Mouse (Mus musculus) gastrocnemius, postnatal 14 days (tissue): ENCODE measurements around the gene Rfpl4. TPM values are rescaled to one million over a fixed set of nuclear protein-coding genes. Genes with fewer than 3 reads are reported as not detected.
A peak's percentile ranks its signal among the peaks of the same experiment; 100 is the strongest.
"Not testable (repeated sequence)": the region's sequence is repeated elsewhere in the genome, so short reads cannot be mapped to it uniquely, and the experiment has no call there.

Experiments
- DNase-seq: peaks from one replicate; pipeline ENCODE4 v3.0.0; 2021; ENCODE audit warnings: mixed read lengths
- intact Hi-C: fragments of 180-260 bp; cut with DNase I; formaldehyde crosslinking; loops from one replicate; pipeline ENCODE4 v1.15.1; 2025; ENCODE audit warnings: low total_unique reads
- long read RNA-seq, 2 experiments: library from polyadenylated mRNA; stranded (forward); transcript quantifications; one replicate each; pipeline ENCODE4 v2.0.0; 2021
- total RNA-seq, 2 experiments: library from RNA; stranded (reverse); gene quantifications; 2 replicates each; pipeline ENCODE4 v1.2.3; 2021

Gene Rfpl4
- not detected for total RNA-seq
- long read RNA-seq, experiment 1, result 0 reads
- long read RNA-seq, experiment 2, result 0 reads

DNA sequence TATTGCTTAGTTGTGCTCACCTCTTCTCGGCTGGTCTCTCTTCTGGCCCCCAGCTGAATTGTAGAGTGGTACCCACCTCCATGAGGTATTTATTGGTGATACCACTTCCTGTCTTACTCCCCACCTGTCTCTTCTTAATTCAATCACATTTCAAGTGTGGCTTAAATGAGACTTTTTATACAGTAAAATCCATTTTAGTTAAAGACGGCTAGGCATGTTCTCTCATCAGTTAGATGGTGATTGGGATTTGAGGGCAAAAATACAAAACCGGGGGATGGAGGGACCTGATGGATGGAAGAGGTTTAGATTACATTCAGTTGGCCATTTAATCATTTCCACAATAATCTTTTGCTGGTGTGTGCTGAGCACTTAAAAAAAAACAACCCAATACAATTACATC is at the start of gene Rfpl4:
TSS of gene Rfpl4 (minus strand) at position 101 of the 400 bp plus-strand sequence.
- DNase-seq, result no peak
- intact Hi-C loops, result no loop called here

DNA sequence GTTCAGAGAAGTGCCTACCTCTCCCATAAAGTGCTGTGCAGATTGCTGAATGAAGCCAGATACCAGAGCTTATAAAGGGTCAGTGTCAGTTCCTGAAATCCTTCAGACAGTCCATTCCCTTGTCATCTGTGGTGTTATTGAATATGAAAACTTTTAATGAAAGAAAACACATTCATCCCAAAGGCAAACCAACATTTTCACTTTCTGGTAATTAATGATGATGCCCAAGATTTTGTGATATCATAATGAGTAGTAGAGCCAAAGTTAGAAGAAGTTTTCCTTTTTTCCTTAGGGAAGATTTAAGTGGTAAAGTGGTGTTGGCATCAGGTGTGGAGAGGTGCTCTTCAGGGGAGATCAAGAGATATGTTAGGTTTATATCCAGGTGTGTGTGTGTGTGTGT is 32.8 kb upstream of the Rfpl4 start, which contains the start of gene Vmn1r55:
TSS of gene Vmn1r55 (minus strand) at position 101 of the 400 bp plus-strand sequence.
- intact Hi-C loops, DNase-seq: not testable (repeated sequence)

DNA sequence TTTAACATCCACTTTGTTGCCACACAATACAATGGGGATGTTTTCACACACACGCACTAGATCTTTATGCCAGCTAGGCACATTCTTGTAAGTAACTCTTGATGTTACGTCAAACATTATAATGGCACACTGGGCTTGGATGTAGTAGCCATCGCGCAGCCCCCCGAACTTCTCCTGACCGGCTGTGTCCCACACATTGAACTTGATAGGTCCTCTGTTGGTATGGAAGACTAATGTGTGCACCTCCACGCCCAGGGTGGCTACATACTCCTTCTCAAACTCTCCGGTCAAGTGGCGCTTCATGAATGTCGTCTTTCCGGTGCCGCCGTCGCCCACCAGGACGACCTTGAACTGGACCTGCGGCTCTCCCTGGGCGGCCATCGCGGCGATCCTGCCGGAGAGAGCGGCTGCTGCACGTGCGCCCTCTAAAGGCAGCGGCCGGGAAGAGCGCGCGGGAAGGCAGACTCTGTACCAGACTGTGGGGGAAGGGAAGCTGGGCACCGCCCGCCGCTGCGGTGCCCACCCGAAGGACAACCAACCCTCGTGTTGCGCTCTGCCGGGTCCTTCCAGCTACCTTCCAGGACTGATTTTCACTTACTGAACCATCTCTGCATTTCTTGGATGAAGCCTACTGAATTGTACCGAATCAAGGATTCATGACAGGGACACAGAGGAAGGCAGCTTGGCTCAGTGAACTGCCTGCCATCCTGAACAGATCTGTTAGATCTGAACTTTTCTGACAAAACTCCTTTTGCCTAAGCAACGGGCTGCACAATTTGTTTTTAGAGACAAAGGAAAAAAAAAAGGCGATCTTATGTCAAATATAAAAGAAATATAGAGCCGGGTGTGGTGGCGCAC is 9.0 kb upstream of the Rfpl4 start, which contains the start of gene Rasl2-9:
TSS of gene Rasl2-9 (minus strand) at position 402 of the 858 bp plus-strand sequence.
- intact Hi-C loops, result no loop called here
- DNase-seq, result peak; percentile 79

DNA sequence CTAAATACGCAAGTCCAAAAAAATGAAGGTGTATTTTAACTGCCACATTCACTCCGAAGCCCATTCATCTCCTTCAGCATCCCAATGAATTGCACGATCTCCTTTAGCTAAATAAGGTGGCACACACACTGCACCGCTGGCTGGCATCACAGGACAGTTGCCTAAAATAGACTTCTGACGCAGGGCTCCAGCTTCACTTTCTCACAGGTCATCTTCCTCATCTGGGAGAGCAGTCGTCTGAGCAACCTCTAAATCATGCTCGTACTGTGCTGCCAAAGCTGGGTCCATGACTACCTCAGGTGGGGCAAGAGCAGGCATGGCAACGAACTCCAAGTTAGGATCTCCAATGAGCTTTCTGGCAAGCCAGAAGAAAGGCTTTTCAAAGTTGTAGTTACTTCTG is 8.3 kb upstream of the Rfpl4 start:
- DNase-seq, result no peak
- intact Hi-C loops, result no loop called here

DNA sequence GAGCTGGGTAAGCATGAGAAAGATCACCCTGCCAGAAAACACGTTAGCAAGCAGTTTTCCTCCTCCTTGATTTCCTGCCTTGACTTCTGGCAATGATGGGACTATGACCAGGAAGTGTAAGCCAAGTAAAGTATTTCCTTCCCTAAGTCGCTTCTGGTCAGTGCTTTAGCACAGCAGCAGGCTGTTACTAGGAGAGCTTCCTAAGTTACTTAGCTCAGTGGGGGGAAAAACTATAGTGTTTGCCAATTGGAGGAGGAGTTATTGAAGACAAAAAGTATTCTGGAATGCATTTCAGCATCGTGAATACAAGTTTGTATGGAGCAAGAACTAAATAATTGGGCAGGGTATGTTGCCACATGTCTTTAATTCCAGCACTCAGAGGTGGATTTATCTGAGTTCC is 4.0 kb downstream of the Rfpl4 start:
- intact Hi-C loops, result no loop called here

DNA sequence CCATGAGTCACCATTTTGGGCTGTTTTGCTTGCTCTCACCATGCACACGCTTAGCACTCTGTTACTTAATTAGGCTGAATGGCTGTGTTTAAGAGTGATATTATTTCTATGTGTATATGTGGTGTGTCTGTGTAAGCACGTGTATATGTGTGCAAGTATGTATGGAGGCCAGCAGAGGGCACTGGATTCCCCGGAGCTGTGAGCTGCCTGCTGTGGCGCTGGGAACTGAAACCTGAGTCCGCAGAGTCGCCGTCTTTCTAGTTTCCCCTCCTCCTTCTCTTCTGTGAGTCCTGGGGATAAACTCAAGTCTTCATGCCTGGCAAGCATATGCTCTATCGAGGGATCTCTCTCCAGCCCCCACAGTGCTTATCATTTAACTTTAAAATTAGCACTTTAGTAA is 7.4 kb downstream of the Rfpl4 start:
- intact Hi-C loops, result no loop called here
- DNase-seq, result no peak

More for the DNA sequence above, 4.0 kb downstream of the Rfpl4 start:
- no peak for DNase-seq

DNA sequence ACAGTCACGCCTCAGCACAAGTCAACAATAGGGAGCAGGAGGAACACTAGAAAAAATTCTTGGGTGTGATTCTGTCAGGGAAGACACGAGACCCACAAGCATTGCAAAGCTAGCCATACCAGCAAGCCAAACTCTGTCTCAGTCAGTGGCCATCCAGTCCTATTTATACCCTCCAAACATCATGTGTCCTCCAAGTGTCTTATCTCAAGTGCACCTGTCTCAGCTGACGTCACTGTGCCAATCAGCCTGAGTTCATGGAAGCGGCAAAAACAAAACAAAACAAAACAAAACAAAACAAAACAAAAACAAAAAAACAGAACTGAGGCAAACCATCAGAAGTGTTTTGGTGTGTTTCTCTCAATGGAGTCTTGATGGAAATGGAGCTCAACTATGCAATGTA is 8.5 kb downstream of the Rfpl4 start:
- intact Hi-C loops, result no loop called here
- no peak for DNase-seq

DNA sequence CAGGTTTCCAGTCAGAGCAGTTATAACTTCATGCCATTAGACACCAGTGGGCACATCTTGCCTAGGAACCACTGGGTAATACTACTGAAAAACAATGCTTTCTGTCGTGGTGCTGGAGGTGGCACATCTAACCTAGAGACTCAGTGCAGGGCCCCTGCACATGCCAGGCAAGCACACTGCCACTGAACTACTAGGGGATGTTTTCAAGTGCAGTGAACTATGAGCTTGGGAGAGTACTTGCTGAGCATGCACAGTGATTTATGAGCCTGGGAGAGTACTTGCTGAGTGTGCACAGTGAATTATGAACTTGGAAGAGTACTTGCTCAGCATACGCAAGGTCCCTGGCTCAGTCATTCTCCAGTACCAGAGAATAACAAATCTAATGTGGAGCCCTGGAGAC is 14.2 kb downstream of the Rfpl4 start:
- no peak for DNase-seq
- intact Hi-C loops, result no loop called here

DNA sequence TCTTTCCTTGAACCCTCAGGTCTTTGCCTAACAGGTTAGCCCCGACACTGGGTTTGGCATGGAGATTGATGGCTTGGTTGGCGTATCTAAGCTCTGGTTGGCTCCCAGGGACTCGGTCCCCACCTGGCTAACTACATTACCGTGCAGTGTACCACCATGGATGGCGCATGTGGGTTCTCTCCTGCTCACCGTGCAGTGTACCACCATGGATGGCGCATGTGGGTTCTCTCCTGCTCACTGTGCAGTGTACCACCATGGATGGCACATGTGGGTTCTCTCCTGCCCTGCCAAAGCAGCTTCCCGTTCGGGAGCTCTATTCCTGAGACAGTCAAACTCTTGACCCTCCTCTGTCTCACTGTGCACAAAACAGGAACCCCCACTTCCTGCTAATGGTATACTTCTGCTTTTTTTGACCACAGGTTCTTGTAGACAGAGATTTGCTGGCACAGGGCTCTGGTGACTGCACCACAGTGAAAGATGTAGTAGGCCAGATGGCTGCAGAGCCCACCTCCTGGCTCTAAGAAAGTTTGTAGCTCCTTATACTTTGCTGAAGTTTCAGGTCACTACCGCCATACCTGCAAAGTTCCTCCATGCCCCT is 15.6 kb downstream of the Rfpl4 start:
- intact Hi-C loops, result no loop called here

DNA sequence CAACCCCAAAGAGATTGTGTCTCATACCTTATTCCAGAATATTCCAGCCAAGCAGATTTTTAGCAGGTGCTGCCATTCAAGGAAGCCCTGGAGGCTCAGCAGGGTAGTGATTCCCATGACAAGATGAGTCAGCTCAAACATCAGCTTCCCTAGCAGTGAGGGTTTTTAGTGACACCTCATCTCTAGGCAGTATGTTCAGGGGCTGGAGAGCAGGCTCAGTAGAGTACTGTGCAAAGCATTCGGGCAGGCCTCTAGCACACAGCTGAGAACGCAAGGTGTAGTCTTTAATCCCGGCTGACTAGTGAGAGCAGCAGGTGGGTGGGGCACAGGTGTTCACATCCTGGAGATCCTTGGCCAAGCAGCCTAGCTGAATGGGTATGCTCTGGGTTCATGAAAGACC is 17.0 kb downstream of the Rfpl4 start:
- no peak for DNase-seq
- intact Hi-C loops, result no loop called here

More for the DNA sequence above, 15.6 kb downstream of the Rfpl4 start:
- DNase-seq, result no peak

DNA sequence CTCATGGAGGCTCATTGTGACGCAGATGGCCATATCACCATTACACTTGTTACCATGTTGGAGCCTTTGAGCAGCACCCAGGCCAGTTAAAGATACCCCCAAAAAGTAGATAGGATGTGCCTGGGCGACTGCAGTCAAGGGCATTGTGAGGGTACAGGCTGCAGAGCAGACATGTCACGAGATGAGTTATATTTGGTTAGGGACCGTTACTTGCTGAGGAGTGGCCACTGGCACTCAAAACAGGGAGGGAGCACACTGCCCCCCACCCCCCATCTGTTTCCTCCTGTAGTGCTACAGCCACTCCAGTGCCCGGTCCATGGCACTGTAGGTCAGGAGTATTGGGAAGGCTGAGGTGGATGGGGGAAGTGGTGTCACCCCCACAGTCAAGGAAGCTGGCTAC is 18.0 kb downstream of the Rfpl4 start:
- no peak for DNase-seq
- intact Hi-C loops, result no loop called here

DNA sequence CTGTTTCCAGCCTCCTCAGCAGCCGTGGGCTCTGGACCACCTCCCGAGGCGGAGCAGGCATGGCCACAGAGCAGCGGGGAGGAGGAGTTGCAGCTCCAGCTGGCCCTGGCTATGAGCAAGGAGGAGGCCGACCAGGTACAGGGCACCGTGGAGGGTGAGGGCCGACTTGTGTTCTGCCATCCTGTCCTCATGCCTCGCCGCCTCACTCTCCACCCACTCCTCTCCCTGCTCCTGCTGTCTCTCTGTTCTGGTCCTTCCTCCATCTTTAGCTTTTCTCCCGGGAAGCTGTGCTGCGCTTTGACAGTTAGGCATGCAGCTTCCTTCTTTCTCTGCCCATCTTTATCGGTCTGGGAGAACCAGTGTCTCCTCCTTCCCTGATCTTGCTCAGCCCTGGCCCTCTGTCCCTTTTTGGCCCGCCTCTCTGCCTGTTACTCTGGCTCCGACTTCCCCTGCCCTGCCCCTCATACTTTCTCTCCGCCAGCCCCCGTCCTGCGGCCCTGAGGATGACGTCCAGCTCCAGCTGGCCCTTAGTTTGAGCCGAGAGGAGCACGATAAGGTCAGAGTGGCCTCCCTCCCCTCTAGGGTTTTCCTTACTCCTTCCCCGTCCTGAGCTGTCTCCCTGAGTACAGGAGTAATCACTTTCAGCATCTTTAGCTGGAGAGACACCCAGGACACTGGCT is 23.8 kb downstream of the Rfpl4 start:
- DNase-seq, result no peak
- intact Hi-C loops, result no loop called here

DNA sequence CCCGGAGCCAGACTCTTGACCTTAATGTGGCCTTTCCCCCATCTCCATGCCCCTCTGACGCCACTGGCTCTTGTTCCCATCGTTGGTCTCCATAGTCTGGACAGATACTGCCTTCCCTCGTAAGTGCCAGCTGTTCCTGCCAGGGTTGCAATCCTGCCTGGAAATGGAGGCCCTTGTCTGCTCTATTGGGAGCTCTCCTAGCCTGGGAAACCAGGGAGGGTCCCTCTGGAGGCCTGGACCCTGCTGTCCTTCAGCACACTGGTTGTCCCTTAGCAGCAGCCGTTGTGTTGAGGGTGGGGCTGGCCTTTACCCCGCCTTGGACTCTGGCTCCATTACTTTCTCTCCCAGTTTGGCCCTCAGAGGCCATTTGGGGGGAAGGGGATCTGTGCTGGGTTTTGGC is 24.4 kb downstream of the Rfpl4 start:
- DNase-seq, result no peak
- intact Hi-C loops, result no loop called here

DNA sequence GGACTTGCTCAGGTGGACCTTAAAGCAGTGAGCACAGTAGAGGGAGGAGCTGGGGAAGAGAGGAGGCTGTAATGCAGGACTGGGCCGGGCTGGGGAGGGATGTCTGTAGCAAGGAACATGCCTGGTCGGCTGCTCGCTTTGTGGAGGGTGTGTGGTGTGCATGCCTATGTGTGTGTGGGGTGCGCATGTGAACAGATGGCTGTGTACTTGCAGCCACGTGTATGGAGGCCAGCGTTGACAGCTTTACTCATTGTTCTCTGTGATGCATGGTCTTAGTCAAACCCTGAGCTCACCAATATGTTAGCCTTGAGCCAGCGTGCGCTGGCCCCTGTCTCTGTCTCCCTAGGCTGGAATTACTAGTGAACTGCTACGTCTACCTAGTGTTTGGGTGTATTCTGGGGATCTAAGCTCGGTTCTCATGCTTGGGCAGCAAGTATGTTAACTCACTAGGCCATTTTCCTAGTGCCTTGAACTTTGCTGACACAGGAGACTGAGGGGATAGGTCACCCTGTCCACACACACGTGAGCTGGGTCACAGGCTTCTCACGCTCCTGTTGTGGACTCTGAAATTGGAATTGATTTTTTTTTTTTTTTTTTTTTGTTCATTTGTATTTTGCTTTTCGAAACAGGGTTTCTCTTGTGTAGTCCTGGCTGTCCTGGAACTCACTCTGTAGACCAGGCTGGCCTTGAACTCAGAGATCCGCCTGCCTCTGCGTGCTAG is 25.6 kb downstream of the Rfpl4 start:
- no peak for DNase-seq
- intact Hi-C loops, result no loop called here

DNA sequence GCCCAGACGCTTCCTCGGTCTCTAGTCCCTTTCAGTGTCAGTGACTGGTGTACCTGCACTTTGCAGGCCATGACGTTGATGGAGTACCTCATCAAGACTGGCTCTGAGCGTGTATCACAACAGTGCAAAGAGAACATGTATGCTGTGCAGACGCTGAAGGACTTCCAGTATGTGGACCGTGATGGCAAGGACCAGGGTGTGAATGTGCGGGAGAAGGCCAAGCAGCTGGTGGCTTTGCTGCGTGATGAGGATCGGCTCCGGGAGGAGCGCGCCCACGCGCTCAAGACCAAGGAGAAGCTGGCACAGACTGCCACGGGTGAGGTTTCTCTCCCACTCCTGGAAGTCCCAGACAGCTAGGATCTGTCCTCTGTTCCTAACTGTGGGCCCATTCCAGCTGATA is 26.9 kb downstream of the Rfpl4 start:
- DNase-seq, result no peak
- intact Hi-C loops, result no loop called here

DNA sequence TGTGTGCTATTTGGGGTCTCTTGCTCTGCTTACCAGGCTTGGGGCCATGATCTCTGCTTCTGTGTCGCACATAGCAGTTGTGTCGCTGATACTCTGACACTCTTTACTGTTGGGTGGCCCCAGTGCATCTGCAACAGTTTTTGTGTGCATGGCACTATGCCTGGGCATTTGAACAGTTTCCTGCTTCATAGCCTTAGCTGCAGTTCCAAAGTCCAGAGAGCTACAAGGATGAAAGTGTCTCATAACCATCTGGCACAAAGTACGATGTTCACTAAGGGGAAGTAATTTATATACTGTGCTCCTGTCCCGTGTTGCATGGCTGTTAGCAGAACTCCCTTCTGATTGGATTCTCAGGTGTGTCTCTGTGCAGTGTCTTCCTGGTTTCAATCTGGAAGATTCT is 28.9 kb downstream of the Rfpl4 start:
- DNase-seq, result no peak
- intact Hi-C loops, result no loop called here

DNA sequence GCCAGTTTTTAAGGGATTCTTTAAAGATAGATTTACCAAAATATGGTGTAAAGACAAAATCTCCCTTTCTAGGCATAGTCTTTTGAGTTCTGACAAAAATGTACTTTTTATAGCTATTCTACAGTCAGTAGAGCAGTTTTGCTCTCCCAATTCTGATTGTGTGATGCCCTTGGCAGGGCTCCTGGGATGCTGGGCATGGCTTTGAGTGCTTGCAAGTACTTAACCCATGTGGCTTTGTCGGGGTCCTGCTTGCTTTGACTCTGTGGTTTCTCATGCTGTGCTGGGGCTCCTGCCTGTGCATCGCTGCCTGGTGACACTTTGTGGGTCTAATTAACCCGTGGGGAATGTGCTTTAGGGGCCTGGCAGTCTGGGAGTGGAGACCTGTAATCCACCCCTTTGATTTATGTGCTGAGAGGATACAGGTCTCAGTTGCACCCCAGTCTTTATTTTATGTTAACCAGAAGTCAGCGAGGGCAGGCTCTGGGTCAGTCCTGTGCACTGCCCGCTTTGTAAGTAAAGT is 29.8 kb downstream of the Rfpl4 start:
- intact Hi-C loops, result no loop called here
- DNase-seq, result peak; percentile 45

DNA sequence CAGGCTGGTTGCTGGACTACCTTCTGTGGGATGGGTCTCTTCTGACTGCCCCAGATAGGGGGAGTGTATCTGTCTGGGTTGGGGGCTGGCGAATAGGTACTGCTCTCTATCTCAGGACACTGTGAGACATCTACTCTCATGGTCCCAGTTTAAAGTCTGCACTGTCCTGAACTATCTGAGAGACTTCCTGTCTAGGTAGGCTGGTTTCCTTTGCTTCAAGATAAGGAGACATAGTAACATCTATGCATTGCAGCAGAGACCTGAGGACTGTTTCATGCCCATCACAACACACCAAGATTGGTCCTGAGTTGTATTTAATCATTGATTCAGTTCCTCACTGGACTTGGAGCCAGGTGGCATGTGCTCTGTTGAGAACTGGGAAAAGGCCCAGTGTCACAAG is 31.2 kb downstream of the Rfpl4 start:
- intact Hi-C loops, result no loop called here

DNA sequence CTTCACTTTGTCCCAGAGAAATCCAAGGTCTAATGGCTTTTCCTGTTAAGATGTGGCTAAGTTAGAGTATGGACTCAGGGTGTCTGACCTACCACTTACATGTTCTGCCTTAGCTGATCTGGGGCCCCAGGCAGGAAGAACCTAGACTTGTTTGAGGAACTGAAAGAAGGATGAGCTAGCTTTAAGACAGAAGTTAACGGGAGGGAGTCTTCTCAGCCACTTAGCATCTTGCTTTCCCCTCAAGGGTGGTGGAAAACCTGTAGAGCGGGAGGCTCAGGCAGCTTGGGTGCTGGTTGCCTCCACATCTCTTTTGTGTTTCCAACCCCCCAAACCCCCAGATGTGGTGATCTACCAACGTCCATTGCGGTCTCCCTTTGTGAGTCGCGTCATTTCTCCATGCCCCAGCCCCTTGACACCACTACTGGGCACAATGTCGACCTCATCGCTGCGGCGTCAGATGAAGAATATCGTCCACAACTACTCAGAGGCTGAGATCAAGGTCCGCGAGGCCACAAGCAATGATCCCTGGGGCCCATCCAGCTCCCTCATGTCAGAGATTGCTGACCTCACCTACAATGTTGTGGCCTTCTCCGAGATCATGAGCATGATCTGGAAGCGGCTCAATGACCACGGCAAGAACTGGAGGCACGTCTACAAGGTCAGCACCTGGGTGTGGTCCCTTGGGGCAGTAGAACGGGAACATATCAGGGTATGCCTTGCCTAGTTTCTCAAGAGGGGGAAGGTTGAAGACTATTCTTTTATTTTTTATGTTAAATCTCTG is 33.2 kb downstream of the Rfpl4 start:
- intact Hi-C loops, result no loop called here
- no peak for DNase-seq

More for the DNA sequence above, 31.2 kb downstream of the Rfpl4 start:
- no peak for DNase-seq
